Mouse (Mus musculus): Measurements from ENCODE around the gene Odf3.

- TF ChIP-seq GATA1 (IDR thresholded peaks at IDR 0.05; ENCODE audit: low read length): no peak
- no peak for TF ChIP-seq TAL1 (IDR thresholded peaks at IDR 0.05; ENCODE audit: low read length)
Observed at GRCm38 (mm10) chr7:140880419-140880818, 32.8 kb downstream of the Odf3 start.
